Mouse (Mus musculus) heart, adult 2 months (tissue): ENCODE results near the gene Hoxc5. TPM values are rescaled to one million over a fixed set of nuclear protein-coding genes. Genes with fewer than 3 reads are reported as not detected.
A peak's percentile ranks its signal among the peaks of the same experiment; 100 is the strongest.

Experiments
- DNase-seq, 2 experiments: peaks; one replicate each; pipeline ENCODE4 v3.0.0; 2021
- H3K27ac ChIP-seq: fragments of 200-600 bp; 2 replicates; pipeline ENCODE4 v1.8.1; 2022
- H3K27me3 ChIP-seq: fragments of 200-500 bp; 2 replicates; pipeline ENCODE4 v1.6.1; 2012; ENCODE audit warnings: mild to moderate bottlenecking, low read length, inconsistent platforms, mixed read lengths; ENCODE audit not compliant: control insufficient read depth, insufficient read depth
- H3K36me3 ChIP-seq: fragments of 200-500 bp; 2 replicates; pipeline ENCODE4 v1.6.1; 2012; ENCODE audit warnings: low read length, inconsistent platforms; ENCODE audit not compliant: control insufficient read depth, insufficient read depth
- H3K4me1 ChIP-seq: fragments of 200-500 bp; 2 replicates; pipeline ENCODE4 v1.6.1; 2011; ENCODE audit warnings: low read length; ENCODE audit not compliant: control insufficient read depth, insufficient read depth
- H3K4me3 ChIP-seq: fragments of 200-600 bp; 2 replicates; pipeline ENCODE4 v1.8.1; 2022
- H3K79me2 ChIP-seq: fragments of 200-500 bp; replicated peaks from 2 replicates; pipeline ENCODE4 v1.6.1; 2012; ENCODE audit warnings: mild to moderate bottlenecking, inconsistent platforms, low read length, moderate library complexity, mixed read lengths; ENCODE audit not compliant: control insufficient read depth, insufficient read depth
- H3K9ac ChIP-seq: fragments of 200-500 bp; 2 replicates; pipeline ENCODE4 v1.6.1; 2012; ENCODE audit warnings: low read depth, mild to moderate bottlenecking, control low read depth, inconsistent platforms, low read length, mixed read lengths
- CTCF ChIP-seq: fragments of 200-600 bp; IDR thresholded peaks from 2 replicates; pipeline ENCODE4 v1.8.1; 2022; ENCODE audit warnings: antibody characterized with exemption, mild to moderate bottlenecking, moderate library complexity
- EP300 ChIP-seq: fragments of 200-500 bp; IDR thresholded peaks from 2 replicates; pipeline ENCODE4 v1.6.1; 2011; ENCODE audit warnings: low read depth, low read length, control low read depth; ENCODE audit not compliant: insufficient read depth
- POLR2A ChIP-seq: fragments of 200-500 bp; IDR thresholded peaks from 2 replicates; pipeline ENCODE4 v1.6.1; 2011; ENCODE audit warnings: mild to moderate bottlenecking, low read depth, low read length, control low read depth; ENCODE audit not compliant: insufficient read depth
- WGBS: fragments of 180-500 bp; shearing (Covaris S2); methylation state at CpG from one replicate; pipeline ENCODE4 v1.1.7; 2018; 5-methylcytosine and 5-hydroxymethylcytosine counted together
- intact Hi-C: fragments of 180-260 bp; cut with DNase I; formaldehyde crosslinking; loops from one replicate; pipeline ENCODE4 v1.15.1; 2025
- microRNA-seq, 2 experiments: library from miRNA; unstranded; fragments of <30 nt; microRNA quantifications; one replicate each; pipeline ENCODE4 v1.2.0; 2021
- polyA plus RNA-seq: library from polyadenylated mRNA; depleted of rRNA; stranded (reverse); fragments of >200 nt; gene quantifications from 2 replicates; pipeline ENCODE4 v1.2.3, GENCODE M21; 2012; rRNA removed
- total RNA-seq, 2 experiments: library from RNA; stranded (reverse); gene quantifications; 2 replicates each; pipeline ENCODE4 v1.2.3; 2021

Hoxc5 gene
- total and polyA plus RNA-seq, 3 experiments: 0.20 TPM; not detected in 2

DNA sequence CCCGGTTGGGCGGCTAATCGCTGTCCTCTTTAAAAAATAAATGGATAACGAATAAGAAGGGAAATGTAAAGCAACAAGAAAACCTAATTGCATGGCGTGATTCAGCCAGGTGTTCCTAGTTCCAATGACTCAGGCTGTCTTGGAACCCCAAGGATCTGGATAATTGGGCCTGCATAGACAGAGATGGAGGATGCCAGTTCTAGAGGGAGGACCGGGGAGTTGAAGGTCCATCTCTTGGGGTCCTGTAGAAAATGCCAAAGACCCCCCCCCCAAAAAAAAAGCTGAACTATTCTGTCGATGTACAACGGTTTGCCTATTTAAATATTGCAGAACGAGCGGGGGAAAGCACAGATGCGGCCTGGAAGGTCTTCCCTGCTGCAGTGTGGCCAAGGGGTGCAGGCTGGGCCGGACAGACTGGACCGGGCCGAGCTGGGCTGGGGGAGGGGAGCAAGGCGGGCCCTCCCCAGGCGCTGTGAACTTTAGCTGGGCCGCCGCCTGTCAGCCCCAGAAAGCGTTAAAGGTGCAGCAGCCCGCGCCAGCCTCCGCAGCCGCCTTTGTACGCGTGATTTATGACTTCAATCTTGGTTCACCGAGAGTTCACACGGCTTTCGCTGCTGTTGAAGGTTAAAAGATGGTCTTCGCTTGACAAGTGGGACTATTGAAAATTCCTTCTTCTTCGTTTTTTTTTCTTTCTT lies 94.0 kb downstream of the Hoxc5 start:
- H3K4me3 ChIP-seq: no peak overlapping the region

DNA sequence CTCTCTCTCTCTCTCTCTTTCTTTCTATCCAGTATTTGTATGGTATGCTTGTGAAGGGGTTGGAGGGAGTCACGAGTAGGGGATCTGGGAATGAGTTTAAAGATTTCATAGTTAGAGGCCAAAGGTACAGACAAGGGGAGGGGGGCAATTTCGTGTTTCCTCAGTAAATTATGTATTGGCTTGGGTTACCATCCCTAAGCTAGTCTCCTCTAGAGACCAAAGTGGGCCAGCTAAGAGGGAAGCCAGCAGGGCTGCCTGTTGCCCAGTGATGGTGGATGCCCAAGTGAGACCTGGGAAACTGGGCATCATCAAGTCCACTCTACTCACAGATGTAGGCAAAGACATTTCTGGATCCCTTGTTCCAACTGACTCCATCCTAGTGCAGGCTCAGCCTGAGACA lies 94.7 kb downstream of the Hoxc5 start:
- Histone ChIP-seq H3K9ac (no peak overlapping the region), H3K4me1 (no peaks in the 10 kb centered on the region), H3K36me3 (no peaks in the 10 kb centered on the region), H3K27ac (no peak overlapping the region), H3K79me2 (no peaks in the 10 kb centered on the region), H3K27me3 (peaks cover 19% of the 10 kb centered on the region), H3K4me3 (no peak overlapping the region)
- 20% methylated on average over 2 of the region's 2 CpGs for WGBS
- no peak for DNase-seq
- intact Hi-C loops: no loop called here
- TF ChIP-seq CTCF (no peak), EP300 (no peak), POLR2A (no peak)

More for the DNA sequence above, 94.0 kb downstream of the Hoxc5 start:
- peak in 1 of 2 experiments; percentile 9 for DNase-seq
- intact Hi-C loops: no loop called here
- TF ChIP-seq EP300 (no peak), POLR2A (no peak), CTCF (no peak)
- H3K4me1 ChIP-seq: no peaks in the 10 kb centered on the region
- no peak overlapping the region for H3K27ac ChIP-seq
- H3K27me3 ChIP-seq: peaks cover 22% of the 10 kb centered on the region
- H3K9ac ChIP-seq: no peak overlapping the region
- WGBS: 2% methylated on average over 30 of the region's 30 CpGs
- no peaks in the 10 kb centered on the region for H3K36me3 ChIP-seq
- H3K79me2 ChIP-seq: no peaks in the 10 kb centered on the region

DNA sequence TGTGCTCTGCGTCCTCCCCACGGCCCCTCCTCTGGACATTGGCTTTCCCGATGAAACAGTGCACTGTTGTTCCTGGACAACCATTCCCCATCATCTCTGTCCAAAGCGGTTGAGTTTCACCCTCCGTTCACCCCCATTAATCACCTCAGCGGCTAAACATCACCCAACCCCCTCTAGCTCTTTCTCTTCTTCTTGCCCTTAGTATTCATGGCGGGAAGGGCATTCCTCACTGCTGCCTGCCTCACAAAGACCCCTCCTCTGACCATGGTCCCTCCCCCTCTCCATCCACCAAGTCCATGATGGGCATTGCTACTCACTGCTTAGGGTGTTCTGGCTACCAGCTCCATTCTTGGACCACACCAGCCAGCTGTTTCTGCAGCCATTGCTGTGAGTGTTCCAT lies 98.4 kb downstream of the Hoxc5 start:
- Histone ChIP-seq H3K36me3 (no peaks in the 10 kb centered on the region), H3K4me1 (no peaks in the 10 kb centered on the region), H3K4me3 (no peak overlapping the region), H3K9ac (no peak overlapping the region), H3K27ac (no peak overlapping the region), H3K79me2 (no peaks in the 10 kb centered on the region), H3K27me3 (peaks cover 13% of the 10 kb centered on the region)
- intact Hi-C loops: no loop called here
- DNase-seq: no peak
- 60% methylated on average over 7 of the region's 7 CpGs for WGBS
- TF ChIP-seq CTCF: no peak
- no peak for TF ChIP-seq EP300
- TF ChIP-seq POLR2A: no peak

Small RNA genes lying within 50 kb of the gene (microRNA-seq; reads per million reads assigned to microRNA genes)
- 1.2 to 18.0 reads per million in 2 experiments for gene Mir196a-2
- gene Mir615: 1.2 to 3.9 reads per million in 2 experiments

Other genes starting within 250 kb of the Hoxc5 start
- gene Calcoco1, start 245.3 kb upstream of the Hoxc5 start, total RNA-seq: 100 to 1,000 TPM in 1 of 2 experiments, 10 to 100 TPM in 1; 98.0 to 124 TPM
- 108 and 133 TPM in 2 replicates for gene Calcoco1, start 245.3 kb upstream of the Hoxc5 start, polyA plus RNA-seq
- gene Hoxc13, start 46.3 kb upstream of the Hoxc5 start, total RNA-seq: not detected
- not detected in 2 replicates for gene Hoxc13, start 46.3 kb upstream of the Hoxc5 start, polyA plus RNA-seq
- not detected for gene Hoxc12, start 30.7 kb upstream of the Hoxc5 start, total RNA-seq
- not detected in 2 replicates for gene Hoxc12, start 30.7 kb upstream of the Hoxc5 start, polyA plus RNA-seq
- not detected for gene Hoxc11, start 13.0 kb upstream of the Hoxc5 start, total RNA-seq
- gene Hoxc11, start 13.0 kb upstream of the Hoxc5 start, polyA plus RNA-seq: not detected in 2 replicates
- not detected for gene Hoxc10, start 647 bp upstream of the Hoxc5 start, total RNA-seq
- gene Hoxc10, start 647 bp upstream of the Hoxc5 start, polyA plus RNA-seq: not detected in 2 replicates
- not detected for gene Hoxc9, start 9.0 kb downstream of the Hoxc5 start, total RNA-seq
- not detected in 2 replicates for gene Hoxc9, start 9.0 kb downstream of the Hoxc5 start, polyA plus RNA-seq
- gene Hoxc8, start 23.2 kb downstream of the Hoxc5 start, total RNA-seq: not detected
- gene Hoxc8, start 23.2 kb downstream of the Hoxc5 start, polyA plus RNA-seq: not detected in 2 replicates
- gene Hoxc6, start 30.8 kb downstream of the Hoxc5 start, total RNA-seq: not detected
- gene Hoxc6, start 30.8 kb downstream of the Hoxc5 start, polyA plus RNA-seq: not detected in 2 replicates
- not detected for gene Hoxc4, start 51.5 kb downstream of the Hoxc5 start, total RNA-seq
- gene Hoxc4, start 51.5 kb downstream of the Hoxc5 start, polyA plus RNA-seq: 0.10 TPM in 1 of 2 replicates, not detected in the other
- 10 to 100 TPM; 13.9 to 15.2 TPM for gene Smug1, start 199.6 kb downstream of the Hoxc5 start, total RNA-seq
- gene Smug1, start 199.6 kb downstream of the Hoxc5 start, polyA plus RNA-seq: 13.3 and 13.9 TPM in 2 replicates